Mouse (Mus musculus): ENCODE data around the gene Atp6v0b.
A peak's percentile ranks its signal among the peaks of the same experiment; 100 is the strongest.

Gene Atp6v0b

GRCm38 (mm10) chr4:117836204-117836767 lies 50.8 kb downstream of the Atp6v0b start:
- DNase-seq (ENCODE audit: low spot score) = peak; percentile 89

GRCm38 (mm10) chr4:117835531-117836111 lies 51.5 kb downstream of the Atp6v0b start:
- peak; percentile 65 for DNase-seq (ENCODE audit: low spot score)

DNA sequence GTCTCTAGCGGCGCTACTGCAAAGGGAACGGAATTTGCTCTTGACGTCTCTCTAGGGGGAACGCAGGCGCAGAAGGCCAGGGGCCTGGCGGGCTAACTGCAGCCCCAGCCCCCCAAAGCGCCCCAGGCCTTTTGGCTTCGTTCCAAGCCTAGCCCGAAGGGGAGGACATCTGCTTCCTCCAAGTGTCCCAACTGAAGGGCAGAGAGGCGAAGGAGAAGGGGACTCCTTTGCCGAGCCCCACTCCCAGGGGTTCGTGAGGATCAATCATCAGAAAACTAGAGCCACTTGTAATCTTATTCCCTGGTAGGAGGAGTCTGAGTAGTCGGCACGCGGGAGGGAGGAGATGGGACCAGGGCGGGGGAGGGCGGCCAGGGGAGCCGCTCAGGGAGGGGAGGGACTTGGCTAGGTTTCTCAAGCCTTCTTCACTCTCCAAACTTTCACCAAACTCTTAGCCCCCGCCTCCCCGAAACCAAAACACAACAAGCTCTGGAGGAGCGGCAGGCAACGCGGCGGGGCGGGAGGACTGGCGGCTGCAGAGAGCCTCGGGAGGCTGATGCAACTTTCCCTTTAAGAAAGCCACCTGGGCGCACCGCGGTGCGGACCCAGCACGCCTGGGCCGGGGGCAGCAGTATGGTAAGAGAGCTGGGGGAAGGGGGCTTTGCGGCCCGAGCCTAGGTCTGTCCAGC lies 52.1 kb downstream of the Atp6v0b start:
- DNase-seq (ENCODE audit: low spot score) = peak; percentile 47

DNA sequence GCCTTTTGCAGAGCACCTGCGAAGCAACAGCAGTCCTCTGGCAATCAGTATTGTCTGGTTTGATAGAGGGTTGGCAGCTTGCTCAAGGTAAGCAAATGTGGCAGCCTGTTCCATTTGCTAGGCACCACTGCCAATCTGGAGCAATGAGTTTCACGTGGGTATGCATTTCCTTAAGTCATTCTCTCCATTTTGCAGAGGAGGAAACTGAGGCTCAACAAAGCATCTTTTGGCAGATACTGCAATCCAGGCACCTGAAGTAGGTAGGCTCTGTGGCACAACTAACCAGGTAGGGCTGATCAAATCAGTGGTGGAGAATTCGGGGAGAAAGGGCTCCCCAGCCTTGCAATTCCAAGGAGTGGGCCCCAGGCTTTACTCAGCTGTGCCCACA lies 52.7 kb downstream of the Atp6v0b start, which contains the start of gene Slc6a9:
Gene Slc6a9 (plus strand): TSS at position 50 of the 388 bp plus-strand sequence.
- no peak for DNase-seq (ENCODE audit: low spot score)
